Mouse (Mus musculus): ENCODE measurements around the gene Cacna2d3.

DNA sequence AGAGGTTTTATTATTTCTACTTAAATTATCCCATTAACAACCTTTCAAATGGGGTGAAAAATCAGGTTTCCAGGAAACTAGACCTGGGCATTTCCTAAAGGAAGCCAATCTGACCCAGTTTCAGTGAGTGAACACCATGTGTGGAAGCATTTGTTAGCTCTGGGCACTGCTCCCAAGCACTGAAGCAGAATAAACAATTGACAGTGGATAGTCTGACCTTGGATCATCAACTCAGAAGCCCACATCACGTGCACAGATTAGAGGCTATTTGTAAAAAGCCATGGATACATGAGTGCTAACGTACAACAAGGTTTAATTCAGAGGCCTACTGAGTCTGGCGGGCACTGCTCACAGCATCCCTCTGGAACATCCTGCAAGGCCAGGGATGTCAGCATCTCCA is 82.4 kb downstream of the Cacna2d3 start:
- TF ChIP-seq POLR2A (IDR thresholded peaks at IDR 0.05; ENCODE audit: low read depth, low read length), result no peak
- TF ChIP-seq CTCF (conservative IDR thresholded peaks at IDR 0.05; ENCODE audit: insufficient read depth, insufficient read length, low read depth, low read length), result no peak

All from kidney, adult 2 months (tissue).